36 mouse cellular contexts compared by ENCODE assay signal in genomic region chrX:109885572-109885971, GRCm38 (mm10).
"Had no signal": no experiment of that assay in that cellular context is flagged by ENCODE, and none has a peak within 500 bp of the region (broad histone marks: within the 10 kb centered on the region; RNA-seq: fewer than 3 reads in every experiment).

No protein-coding gene starts in this region.

- H3K4me2 ChIP-seq: heart, embryonic 11.5 days; heart, embryonic 12.5 days; heart, embryonic 13.5 days; heart, embryonic 15.5 days; hindbrain, embryonic 12.5 days; hindbrain, embryonic 13.5 days; hindbrain, embryonic 14.5 days; hindbrain, embryonic 15.5 days; intestine, embryonic 15.5 days; kidney, embryonic 15.5 days had no signal

- H3K9ac ChIP-seq: heart, embryonic 12.5 days; heart, embryonic 13.5 days; heart, embryonic 15.5 days; hindbrain, embryonic 12.5 days; hindbrain, embryonic 13.5 days; hindbrain, embryonic 14.5 days; hindbrain, embryonic 15.5 days; intestine, embryonic 15.5 days; kidney, embryonic 15.5 days had no signal

- H3K4me3 ChIP-seq: heart, embryonic 10.5 days; heart, embryonic 12.5 days; heart, embryonic 13.5 days; heart, embryonic 15.5 days; hindbrain, embryonic 10.5 days; hindbrain, embryonic 12.5 days; hindbrain, embryonic 13.5 days; hindbrain, embryonic 15.5 days; intestine, embryonic 15.5 days; kidney, embryonic 15.5 days; layer of hippocampus, adult 2 months; left cerebral cortex, adult 2 months had no signal

- H3K9me3 ChIP-seq: heart, embryonic 10.5 days; heart, embryonic 12.5 days; heart, embryonic 15.5 days; hindbrain, embryonic 10.5 days; hindbrain, embryonic 12.5 days; hindbrain, embryonic 13.5 days; hindbrain, embryonic 15.5 days; intestine, embryonic 15.5 days; kidney, embryonic 15.5 days had no signal

- H3K27ac ChIP-seq: heart, embryonic 10.5 days; heart, embryonic 13.5 days; heart, embryonic 15.5 days; hindbrain, embryonic 10.5 days; hindbrain, embryonic 12.5 days; hindbrain, embryonic 13.5 days; hindbrain, embryonic 14.5 days; hindbrain, embryonic 15.5 days; hindbrain, postnatal 0 days; intestine, embryonic 15.5 days; kidney, embryonic 15.5 days; kidney, postnatal 0 days; layer of hippocampus, adult 2 months; left cerebral cortex, adult 2 months had no signal

- H3K4me1 ChIP-seq: heart, embryonic 10.5 days; heart, embryonic 12.5 days; heart, embryonic 13.5 days; heart, embryonic 15.5 days; hindbrain, embryonic 10.5 days; hindbrain, embryonic 12.5 days; hindbrain, embryonic 13.5 days; hindbrain, embryonic 15.5 days; intestine, embryonic 15.5 days; kidney, embryonic 15.5 days had no signal

- H3K36me3 ChIP-seq: heart, embryonic 10.5 days; heart, embryonic 12.5 days; heart, embryonic 13.5 days; heart, embryonic 15.5 days; hindbrain, embryonic 10.5 days; hindbrain, embryonic 12.5 days; hindbrain, embryonic 13.5 days; hindbrain, embryonic 15.5 days; intestine, embryonic 15.5 days; kidney, embryonic 15.5 days had no signal

- ATAC-seq: hindbrain, embryonic 16.5 days; hindbrain, postnatal 0 days; inflammation-experienced regulatory T-cells, adult 6 months; intestine, embryonic 15.5 days; intestine, embryonic 16.5 days; intestine, postnatal 0 days had no signal

- H3K27me3 ChIP-seq: heart, embryonic 12.5 days; heart, embryonic 13.5 days; heart, embryonic 15.5 days; hindbrain, embryonic 12.5 days; hindbrain, embryonic 13.5 days; hindbrain, embryonic 15.5 days; intestine, embryonic 15.5 days; kidney, embryonic 15.5 days had no signal

- DNase-seq: heart, postnatal 10 days; heart, postnatal 14 days; heart, postnatal 36 days; heart, postnatal 4 days; kidney, adult 11 months; kidney, adult 18-20 months; kidney, adult 2 months; kidney, adult 8-10 months; kidney, adult 9 months; kidney, postnatal 10 days; kidney, postnatal 14 days; kidney, postnatal 25 days; kidney, postnatal 36 days; kidney, postnatal 4 days; layer of hippocampus, adult 9-11 months; layer of hippocampus, postnatal 36 days had no signal
